Mouse (Mus musculus) limb, embryonic 14.5 days (tissue): Measurements from ENCODE around the gene Gm20388. TPM values are rescaled to one million over a fixed set of nuclear protein-coding genes. Genes with fewer than 3 reads are reported as not detected.

Source experiments
- ATAC-seq: fragments of 200-750 bp; cut with Nextera tagmentation; 2 replicates; pipeline ENCODE4 v1.8.0; 2017; ENCODE audit warnings: low read depth, moderate number of reproducible peaks, moderate TSS enrichment; ENCODE audit not compliant: low FRiP score
- DNase-seq: peaks from one replicate; pipeline ENCODE4 v3.0.0-alpha.2; 2015; ENCODE audit warnings: low spot score
- H3K27ac ChIP-seq: fragments of 300-500 bp; sonication (generic); replicated peaks from 2 replicates; pipeline ENCODE4 v1.5.1; 2014; ENCODE audit warnings: low read depth, mild to moderate bottlenecking, low read length, moderate library complexity, mixed read lengths
- H3K27me3 ChIP-seq: fragments of 300-500 bp; sonication (generic); 2 replicates; pipeline ENCODE4 v1.6.1; 2014; ENCODE audit warnings: low read length, mixed read lengths; ENCODE audit not compliant: control insufficient read depth, insufficient read depth
- H3K36me3 ChIP-seq: fragments of 300-500 bp; sonication (generic); 2 replicates; pipeline ENCODE4 v1.6.1; 2014; ENCODE audit warnings: mild to moderate bottlenecking, low read length, moderate library complexity, mixed read lengths; ENCODE audit not compliant: control insufficient read depth, insufficient read depth
- H3K4me1 ChIP-seq: fragments of 300-500 bp; sonication (generic); 2 replicates; pipeline ENCODE4 v1.6.1; 2014; ENCODE audit warnings: antibody characterized with exemption, low read length, mixed read lengths; ENCODE audit not compliant: control insufficient read depth, insufficient read depth
- H3K4me2 ChIP-seq: fragments of 300-500 bp; sonication (generic); replicated peaks from 2 replicates; pipeline ENCODE4 v1.6.1; 2014; ENCODE audit warnings: low read depth, mild to moderate bottlenecking, low read length, moderate library complexity; ENCODE audit not compliant: severe bottlenecking
- H3K4me3 ChIP-seq: fragments of 300-500 bp; sonication (generic); replicated peaks from 2 replicates; pipeline ENCODE4 v1.5.1; 2014; ENCODE audit warnings: low read length
- H3K9ac ChIP-seq: fragments of 300-500 bp; sonication (generic); 2 replicates; pipeline ENCODE4 v1.6.1; 2014; ENCODE audit warnings: mild to moderate bottlenecking, low read depth, low read length, moderate library complexity; ENCODE audit not compliant: severe bottlenecking
- H3K9me3 ChIP-seq: fragments of 300-500 bp; sonication (generic); 2 replicates; pipeline ENCODE4 v1.6.1; 2016; ENCODE audit warnings: low read length; ENCODE audit not compliant: control insufficient read depth
- POLR2A ChIP-seq: fragments of 200-500 bp; IDR thresholded peaks from 2 replicates; pipeline ENCODE4 v1.8.0; 2012; ENCODE audit warnings: inconsistent platforms, mild to moderate bottlenecking, moderate library complexity, borderline replicate concordance; ENCODE audit not compliant: insufficient read depth, insufficient read length; ENCODE audit errors: extremely low read depth
- WGBS: fragments of 180-500 bp; shearing (Covaris S2); extraction: QIAGEN DNeasy Blood & Tissue Kit; methylation state at CpG from one replicate; pipeline ENCODE4 v1.1.7; 2014; 5-methylcytosine and 5-hydroxymethylcytosine counted together
- polyA plus RNA-seq, 2 experiments: library from polyadenylated mRNA; depleted of rRNA in 1 of 2; stranded (reverse) in 1 of 2; unstranded in 1 of 2; fragments of >200 nt; fragmentation: Nextera tagmentation in 1 of 2; extraction: Ambion mirVana in 1 of 2; gene quantifications; 2 replicates each; pipeline versions ENCODE4 v1.2.1 to v1.2.3; 2012 to 2014

Gm20388 gene
- polyA plus RNA-seq, 2 experiments = 1.9 to 49.9 TPM

GRCm38 (mm10) chr8:120688511-120688910 lies 777.9 kb downstream of the Gm20388 start:
- Histone ChIP-seq H3K4me1 (no peaks in the 10 kb centered on the region), H3K27ac (no peak overlapping the region), H3K9me3 (no peaks in the 10 kb centered on the region), H3K9ac (no peak overlapping the region), H3K27me3 (no peaks in the 10 kb centered on the region), H3K36me3 (no peaks in the 10 kb centered on the region), H3K4me3 (no peak overlapping the region), H3K4me2 (no peak overlapping the region)
- ATAC-seq (no peak), DNase-seq (no peak)
- TF ChIP-seq POLR2A = no peak
- WGBS = 85% methylated on average over 7 of the region's 7 CpGs

- TF ChIP-seq POLR2A = no peak
- ATAC-seq (no peak), DNase-seq (no peak)
- 50% methylated on average over 4 of the region's 4 CpGs for WGBS
- H3K9me3 ChIP-seq = no peaks in the 10 kb centered on the region
- no peak overlapping the region for H3K4me3 ChIP-seq
- no peak overlapping the region for H3K27ac ChIP-seq
- H3K27me3 ChIP-seq = no peaks in the 10 kb centered on the region
- H3K9ac ChIP-seq = no peak overlapping the region
- no peak overlapping the region for H3K4me2 ChIP-seq
- peaks cover 6% of the 10 kb centered on the region; the same call in 1 of the 2 replicates for H3K4me1 ChIP-seq
- no peaks in the 10 kb centered on the region for H3K36me3 ChIP-seq
Measured at GRCm38 (mm10) chr8:120692934-120693333, 782.3 kb downstream of the Gm20388 start.

GRCm38 (mm10) chr8:120693861-120694493 lies 783.3 kb downstream of the Gm20388 start:
- no peak overlapping the region for H3K4me2 ChIP-seq
- TF ChIP-seq POLR2A = no peak
- H3K27me3 ChIP-seq = no peaks in the 10 kb centered on the region
- DNase-seq (peak; percentile 21), ATAC-seq (peak; percentile 50; the same call in 1 of the 2 replicates)
- no peak overlapping the region for H3K27ac ChIP-seq
- H3K4me3 ChIP-seq = no peak overlapping the region
- H3K9me3 ChIP-seq = no peaks in the 10 kb centered on the region
- no peaks in the 10 kb centered on the region for H3K36me3 ChIP-seq
- peaks cover 6% of the 10 kb centered on the region; the same call in 1 of the 2 replicates for H3K4me1 ChIP-seq
- no peak overlapping the region for H3K9ac ChIP-seq
- 21% methylated on average over 22 of the region's 22 CpGs for WGBS

GRCm38 (mm10) chr8:120696401-120697153 lies 785.9 kb downstream of the Gm20388 start:
- 38% methylated on average over 13 of the region's 13 CpGs for WGBS

GRCm38 (mm10) chr8:120697154-120697978 lies 786.7 kb downstream of the Gm20388 start:
- Histone ChIP-seq H3K4me2 (no peak overlapping the region), H3K9ac (no peak overlapping the region), H3K9me3 (no peaks in the 10 kb centered on the region), H3K4me1 (peaks cover 6% of the 10 kb centered on the region; the same call in 1 of the 2 replicates), H3K27me3 (no peaks in the 10 kb centered on the region), H3K36me3 (no peaks in the 10 kb centered on the region), H3K27ac (no peak overlapping the region), H3K4me3 (no peak overlapping the region)
- ATAC-seq = no peak
- WGBS = 72% methylated on average over 17 of the region's 17 CpGs
- no peak for TF ChIP-seq POLR2A
- DNase-seq = no peak

More at GRCm38 (mm10) chr8:120696401-120697153, 785.9 kb downstream of the Gm20388 start:
- Histone ChIP-seq H3K4me3 (no peak overlapping the region), H3K4me2 (no peak overlapping the region), H3K27ac (no peak overlapping the region), H3K36me3 (no peaks in the 10 kb centered on the region), H3K9ac (no peak overlapping the region), H3K9me3 (no peaks in the 10 kb centered on the region), H3K27me3 (no peaks in the 10 kb centered on the region), H3K4me1 (peaks cover 6% of the 10 kb centered on the region; the same call in 1 of the 2 replicates)
- peak; percentile 56 for DNase-seq
- TF ChIP-seq POLR2A = no peak
- peak; percentile 38; the same call in 1 of the 2 replicates for ATAC-seq
